Mouse (Mus musculus) MEL (cell line): ENCODE data around the gene Foxn3.

Experiments
- CTCF ChIP-seq, 3 experiments: IDR thresholded peaks in 2 of 3; conservative IDR thresholded peaks in 1 of 3; 2 replicates each; pipeline ENCODE4 v1.5.1; 2011 to 2012; ENCODE audit warnings: low read length in 3 of 3, low read depth in 2 of 3, mild to moderate bottlenecking in 2 of 3, improper control_type of control experiment in 1 of 3, inconsistent platforms in 1 of 3, mixed read lengths in 1 of 3, moderate library complexity in 1 of 3; ENCODE audit not compliant: control insufficient read depth in 1 of 3, insufficient read depth in 1 of 3, poor library complexity in 1 of 3, severe bottlenecking in 1 of 3
- ETS1 ChIP-seq: IDR thresholded peaks from 2 replicates; pipeline ENCODE4 v1.6.1; 2012; ENCODE audit warnings: low read depth, mild to moderate bottlenecking, inconsistent platforms, low read length, improper control_type of control experiment, moderate library complexity
- MEF2A ChIP-seq: IDR thresholded peaks from 2 replicates; pipeline ENCODE4 v1.6.1; 2014; ENCODE audit warnings: low read depth, mild to moderate bottlenecking, inconsistent platforms, low read length, improper control_type of control experiment; ENCODE audit not compliant: poor library complexity, insufficient replicate concordance, severe bottlenecking; ENCODE audit errors: extremely low read depth
- MXI1 ChIP-seq: IDR thresholded peaks from 2 replicates; pipeline ENCODE4 v1.6.1; 2011; ENCODE audit warnings: mild to moderate bottlenecking, low read depth, low read length, improper control_type of control experiment
- MYC ChIP-seq: IDR thresholded peaks from 2 replicates; pipeline ENCODE4 v1.6.1; 2011; ENCODE audit warnings: low read depth, mild to moderate bottlenecking, low read length, improper control_type of control experiment, moderate library complexity
- NELFE ChIP-seq: IDR thresholded peaks from 2 replicates; pipeline ENCODE4 v1.6.1; 2011; ENCODE audit warnings: low read depth, low read length, improper control_type of control experiment
- RAD21 ChIP-seq: IDR thresholded peaks from 2 replicates; pipeline ENCODE4 v1.6.1; 2011; ENCODE audit warnings: mild to moderate bottlenecking, low read depth, low read length, improper control_type of control experiment
- TCF12 ChIP-seq: IDR thresholded peaks from 2 replicates; pipeline ENCODE4 v1.6.1; 2014; ENCODE audit warnings: low read depth, mild to moderate bottlenecking, inconsistent platforms, low read length, improper control_type of control experiment, moderate library complexity

DNA sequence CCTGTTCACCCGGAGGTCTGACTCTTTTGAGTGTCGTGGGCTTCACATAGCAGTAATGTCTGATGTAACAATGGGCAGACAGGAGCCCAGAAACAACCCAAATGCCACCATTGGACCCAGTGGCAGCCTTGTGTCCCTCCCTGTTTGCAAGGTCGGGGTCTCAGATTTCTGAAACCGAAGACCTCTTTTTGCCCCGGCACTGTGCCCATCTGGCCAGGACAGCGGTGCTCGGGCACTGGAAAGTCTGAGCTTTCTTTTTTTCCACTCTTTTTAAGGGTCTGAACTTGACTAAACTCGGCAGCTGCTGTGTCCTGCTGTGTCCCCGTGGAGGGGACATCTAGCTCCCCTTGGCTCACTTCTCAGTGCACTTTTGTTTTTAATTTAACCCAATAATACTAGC lies 109.0 kb downstream of the Foxn3 start:
- TF ChIP-seq CTCF (IDR thresholded peaks at IDR 0.05 in 2 of 3, conservative IDR thresholded peaks at IDR 0.05 in 1 of 3; ENCODE audit: control insufficient read depth in 1 of 3, insufficient read depth in 1 of 3, low read depth in 2 of 3, low read length in 3 of 3, poor library complexity in 1 of 3, severe bottlenecking in 1 of 3) (no peak), MYC (no peak), ETS1 (no peak), NELFE (no peak), TCF12 (no peak), MEF2A (no peak), RAD21 (no peak), MXI1 (no peak)
